In genomic region chr3:33742138-33742537, GRCm38 (mm10) we compare ENCODE assay signal across 24 mouse cellular contexts. TPM values are rescaled to one million over a fixed set of nuclear protein-coding genes. Genes with fewer than 3 reads are reported as not detected.
DNase-seq lines count a peak whose midpoint lies in the region; TF ChIP-seq lines count a peak whose summit lies in the region.
"Had no signal": no experiment of that assay in that cellular context is flagged by ENCODE, and none has a peak within 500 bp of the region (broad histone marks: within the 10 kb centered on the region; RNA-seq: fewer than 3 reads in every experiment).

No protein-coding gene starts in this region.

- no peak overlapping the region for H3ac ChIP-seq in C2C12 (ENCODE audit: control insufficient read depth, insufficient read length, low read depth)

- H3K27ac ChIP-seq in layer of hippocampus, adult 2 months = peak overlapping the region; percentile 85
- H3K27ac ChIP-seq: forebrain, embryonic 13.5 days; heart, embryonic 13.5 days; hindbrain, embryonic 13.5 days; limb, embryonic 15.5 days; midbrain, embryonic 12.5 days had no signal

- intact Hi-C loops in left cerebral cortex, postnatal 14 days (cut with DNase I) = no loop called here

- no peaks in the 10 kb centered on the region for H3K79me2 ChIP-seq in C2C12 (ENCODE audit: control insufficient read depth, insufficient read depth)

- H3K79me3 ChIP-seq in C2C12 (ENCODE audit: low read depth) = no peaks in the 10 kb centered on the region

- no peaks in the 10 kb centered on the region for H3K27me3 ChIP-seq in C2C12 (ENCODE audit: control insufficient read depth, insufficient read depth, insufficient read length)
- H3K27me3 ChIP-seq: forebrain, embryonic 13.5 days; heart, embryonic 13.5 days; hindbrain, embryonic 13.5 days; limb, embryonic 15.5 days; midbrain, embryonic 12.5 days had no signal

- no peak overlapping the region for H3K4me3 ChIP-seq in C2C12 (ENCODE audit: insufficient read depth, poor library complexity, severe bottlenecking)
- no peak overlapping the region for H3K4me3 ChIP-seq in layer of hippocampus, adult 2 months
- H3K4me3 ChIP-seq: erythroblast, embryonic 14.5 days; forebrain, embryonic 13.5 days; heart, embryonic 13.5 days; hindbrain, embryonic 13.5 days; limb, embryonic 15.5 days; midbrain, embryonic 12.5 days had no signal

- DNase-seq in layer of hippocampus, adult 11-12 months (ENCODE audit: low spot score) = peak; percentile 19
- no peak for DNase-seq in layer of hippocampus, postnatal 10 days (ENCODE audit: low spot score in 2 of 2)
- peak; percentile 24 to 57 for DNase-seq in layer of hippocampus, adult 2 months (ENCODE audit: low spot score in 2 of 2)
- peak; percentile 20 to 35 for DNase-seq in left cerebral cortex, postnatal 14 days (ENCODE audit: low spot score in 2 of 2)
- DNase-seq in cerebellum, adult 18-20 months = no peak
- DNase-seq in gastrocnemius, adult 8-10 months (ENCODE audit: low spot score in 2 of 2) = no peak
- DNase-seq: adrenal gland, postnatal 10 days; cerebellum, adult 2 months; cerebellum, postnatal 36 days; gastrocnemius, postnatal 10 days; heart, adult 18-20 months; kidney, adult 8-10 months; kidney, postnatal 25 days; lung, postnatal 10 days; retina, postnatal 1 day; thymus, adult 18-20 months; thymus, postnatal 4 days had no signal

- no peaks in the 10 kb centered on the region for H3K36me3 ChIP-seq in C2C12 (ENCODE audit: control insufficient read depth, insufficient read depth)
- H3K36me3 ChIP-seq: heart, embryonic 13.5 days; hindbrain, embryonic 13.5 days; limb, embryonic 15.5 days; midbrain, embryonic 12.5 days had no signal

- TF ChIP-seq CTCF in C2C12 (IDR thresholded peaks at IDR 0.05; ENCODE audit: control insufficient read depth, insufficient read depth, insufficient read length) = no peak
- no peak for TF ChIP-seq CTCF in layer of hippocampus, adult 2 months (conservative IDR thresholded peaks at IDR 0.05)

TF ChIP-seq in C2C12, 6 proteins besides CTCF, POLR2A, EP300 and RAD21:
- TF ChIP-seq MYOD1 (IDR thresholded peaks at IDR 0.05; ENCODE audit: control insufficient read depth, insufficient read length, low read depth) (no peak), CEBPB (IDR thresholded peaks at IDR 0.05; ENCODE audit: low read depth) (peak; percentile 39), MAX (IDR thresholded peaks at IDR 0.05) (no peak)

RNA-seq across cellular contexts. Expression of gene Ttc14, which starts 57.5 kb away (rescaled TPM):
- total RNA-seq in layer of hippocampus, postnatal 10 days (2021) = 10 to 100 TPM; 64.7 to 85.1 TPM
- 4.2 TPM for polyA plus RNA-seq in C2C12 (2012; fragmentation: generic; extraction: Trizol)
- total RNA-seq in layer of hippocampus, adult 2 months (2021) = 100 to 1,000 TPM in 1 of 2 experiments, 10 to 100 TPM in 1; 80.7 to 101 TPM
- total RNA-seq in left cerebral cortex, postnatal 14 days (2021) = 10 to 100 TPM; 71.9 to 78.0 TPM
- 1 to 10 TPM; 6.6 to 8.8 (median 8.1) TPM for total RNA-seq in gastrocnemius, adult 8-10 months (2022)

Comparison
In these comparisons a context has a peak if more than half of its experiments do, and no peak if none do; other contexts are left out.
1. DNase-seq: peak in layer of hippocampus, adult 11-12 months (single experiment), layer of hippocampus, adult 2 months (2 of 2) and left cerebral cortex, postnatal 14 days (2 of 2); none in layer of hippocampus, postnatal 10 days (0 of 2), cerebellum, adult 18-20 months (0 of 2) and gastrocnemius, adult 8-10 months (0 of 2).
2. RNA of gene Ttc14, which starts 57.5 kb away (total RNA-seq): 80.7 to 101 TPM in layer of hippocampus, adult 2 months, 64.7 to 85.1 TPM in layer of hippocampus, postnatal 10 days and 71.9 to 78.0 TPM in left cerebral cortex, postnatal 14 days; 6.6 to 8.8 TPM in gastrocnemius, adult 8-10 months; every median in the first group is over 4 times any median in the second.